Mouse (Mus musculus): Measurements from ENCODE around the gene Prkar1a. TPM values are rescaled to one million over a fixed set of nuclear protein-coding genes. Genes with fewer than 3 reads are reported as not detected.

The Prkar1a gene
- total and polyA plus RNA-seq, 2 experiments from 2014 or later, result 163 to 530 TPM

- no peaks in the 10 kb centered on the region for H3K36me3 ChIP-seq (replicated peaks; ENCODE audit: control insufficient read depth, insufficient read depth, low read length)
- TF ChIP-seq CTCF (IDR thresholded peaks at IDR 0.05; ENCODE audit: low read depth) (no peak), EP300 (IDR thresholded peaks at IDR 0.05; ENCODE audit: low read depth) (no peak)
- 0 out of 2 replicates have a peak, but pooled peaks have one; percentile 27 for ATAC-seq (ENCODE audit: insufficient read depth, low read depth)
- peaks cover 17% of the 10 kb centered on the region for H3K4me1 ChIP-seq (ENCODE audit: control insufficient read depth, insufficient read depth)
- no peaks in the 10 kb centered on the region for H3K27me3 ChIP-seq (ENCODE audit: control insufficient read depth, insufficient read depth, low read length)
- H3K9ac ChIP-seq (replicated peaks; ENCODE audit: low read depth, low read length), result no peak overlapping the region
- peak overlapping the region; percentile 79 for H3K27ac ChIP-seq (ENCODE audit: low read depth)
- no peak overlapping the region for H3K4me3 ChIP-seq (ENCODE audit: low read depth, low read length)
- H3K4me2 ChIP-seq (ENCODE audit: low read depth, low read length), result no peak overlapping the region
- 22% methylated on average over 9 of the region's 9 CpGs for WGBS
- no peaks in the 10 kb centered on the region for H3K9me3 ChIP-seq (replicated peaks; ENCODE audit: control insufficient read depth, low read length)
- no peak for DNase-seq (ENCODE audit: low spot score)
These were observed 31.7 kb downstream of the Prkar1a start for GRCm38 (mm10) chr11:109680934-109681333.

DNA sequence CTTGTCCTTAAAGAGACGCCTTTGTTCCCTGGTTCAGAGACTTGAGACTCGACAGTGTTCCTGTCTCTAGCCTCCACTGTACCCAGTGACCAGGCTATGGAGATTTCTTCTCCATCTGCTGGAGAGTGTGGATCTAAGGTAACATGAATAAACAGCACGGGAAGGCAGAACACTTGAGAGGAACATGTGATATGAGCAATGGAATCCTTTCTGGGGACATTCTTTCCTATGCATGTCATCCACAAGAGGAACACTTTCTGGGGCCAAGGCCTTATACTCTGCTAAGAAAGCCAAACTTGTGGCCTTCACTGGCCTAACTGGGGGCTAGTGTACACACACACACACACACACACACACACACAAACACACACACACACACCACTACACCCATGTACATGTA is 32.4 kb downstream of the Prkar1a start:
- Histone ChIP-seq H3K36me3 (replicated peaks; ENCODE audit: control insufficient read depth, insufficient read depth, low read length) (no peaks in the 10 kb centered on the region), H3K4me2 (ENCODE audit: low read depth, low read length) (no peak overlapping the region), H3K9me3 (replicated peaks; ENCODE audit: control insufficient read depth, low read length) (no peaks in the 10 kb centered on the region), H3K27me3 (ENCODE audit: control insufficient read depth, insufficient read depth, low read length) (no peaks in the 10 kb centered on the region), H3K9ac (replicated peaks; ENCODE audit: low read depth, low read length) (no peak overlapping the region), H3K4me3 (ENCODE audit: low read depth, low read length) (no peak overlapping the region), H3K27ac (ENCODE audit: low read depth) (peak overlapping the region; percentile 79), H3K4me1 (ENCODE audit: control insufficient read depth, insufficient read depth) (peaks cover 17% of the 10 kb centered on the region)
- ATAC-seq (ENCODE audit: insufficient read depth, low read depth) (peak; percentile 93), DNase-seq (ENCODE audit: low spot score) (peak; percentile 88)
- peak; percentile 65; the same call in 1 of the 2 replicates for TF ChIP-seq EP300 (IDR thresholded peaks at IDR 0.05; ENCODE audit: low read depth)
- TF ChIP-seq CTCF (IDR thresholded peaks at IDR 0.05; ENCODE audit: low read depth), result no peak
- WGBS, result 33% methylated on average over 3 of the region's 3 CpGs

DNA sequence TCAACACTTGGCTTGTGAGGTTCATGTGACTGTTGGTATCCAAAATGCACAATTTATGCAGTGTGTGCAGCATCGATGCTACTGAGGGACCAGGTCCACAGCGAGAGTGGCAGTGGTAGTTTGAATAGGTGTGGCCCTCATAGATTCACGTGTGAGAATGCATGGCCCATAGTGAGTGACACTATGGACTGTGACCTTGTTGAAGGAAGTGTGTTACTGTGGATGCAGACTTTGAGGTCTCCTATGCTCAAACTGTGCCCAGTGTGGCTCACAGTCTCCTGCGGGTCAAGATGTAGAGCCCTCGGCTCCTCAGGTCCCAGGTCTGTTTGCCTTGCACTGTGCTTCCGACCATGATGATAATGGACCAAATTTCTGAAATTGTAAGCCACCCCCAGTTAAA is 33.0 kb downstream of the Prkar1a start:
- 91% methylated on average over 6 of the region's 6 CpGs for WGBS
- TF ChIP-seq CTCF (IDR thresholded peaks at IDR 0.05; ENCODE audit: low read depth) (no peak), EP300 (IDR thresholded peaks at IDR 0.05; ENCODE audit: low read depth) (no peak)
- DNase-seq (ENCODE audit: low spot score) (no peak), ATAC-seq (ENCODE audit: insufficient read depth, low read depth) (no peak)
- H3K9me3 ChIP-seq (replicated peaks; ENCODE audit: control insufficient read depth, low read length), result no peaks in the 10 kb centered on the region
- no peak overlapping the region for H3K4me2 ChIP-seq (ENCODE audit: low read depth, low read length)
- no peaks in the 10 kb centered on the region for H3K27me3 ChIP-seq (ENCODE audit: control insufficient read depth, insufficient read depth, low read length)
- no peak overlapping the region for H3K9ac ChIP-seq (replicated peaks; ENCODE audit: low read depth, low read length)
- no peaks in the 10 kb centered on the region for H3K36me3 ChIP-seq (replicated peaks; ENCODE audit: control insufficient read depth, insufficient read depth, low read length)
- no peak overlapping the region for H3K4me3 ChIP-seq (ENCODE audit: low read depth, low read length)
- peak overlapping the region; percentile 79; the same call in 1 of the 2 replicates for H3K27ac ChIP-seq (ENCODE audit: low read depth)
- H3K4me1 ChIP-seq (ENCODE audit: control insufficient read depth, insufficient read depth), result peaks cover 17% of the 10 kb centered on the region

GRCm38 (mm10) chr11:109689539-109689938 is 40.3 kb downstream of the Prkar1a start:
- 54% methylated on average over 4 of the region's 4 CpGs for WGBS

GRCm38 (mm10) chr11:109692737-109693136 is 43.5 kb downstream of the Prkar1a start:
- WGBS, result 37% methylated on average over 3 of the region's 3 CpGs
- ATAC-seq (ENCODE audit: insufficient read depth, low read depth) (peak; percentile 33; the same call in 1 of the 2 replicates), DNase-seq (ENCODE audit: low spot score) (no peak)
- no peaks in the 10 kb centered on the region for H3K27me3 ChIP-seq (ENCODE audit: control insufficient read depth, insufficient read depth, low read length)
- H3K4me2 ChIP-seq (ENCODE audit: low read depth, low read length), result no peak overlapping the region
- H3K36me3 ChIP-seq (replicated peaks; ENCODE audit: control insufficient read depth, insufficient read depth, low read length), result no peaks in the 10 kb centered on the region
- H3K9ac ChIP-seq (replicated peaks; ENCODE audit: low read depth, low read length), result no peak overlapping the region
- no peaks in the 10 kb centered on the region for H3K9me3 ChIP-seq (replicated peaks; ENCODE audit: control insufficient read depth, low read length)
- H3K4me1 ChIP-seq (ENCODE audit: control insufficient read depth, insufficient read depth), result no peaks in the 10 kb centered on the region
- H3K27ac ChIP-seq (ENCODE audit: low read depth), result no peak overlapping the region
- H3K4me3 ChIP-seq (ENCODE audit: low read depth, low read length), result no peak overlapping the region
- TF ChIP-seq EP300 (IDR thresholded peaks at IDR 0.05; ENCODE audit: low read depth) (no peak), CTCF (IDR thresholded peaks at IDR 0.05; ENCODE audit: low read depth) (no peak)

More at GRCm38 (mm10) chr11:109689539-109689938, 40.3 kb downstream of the Prkar1a start:
- no peaks in the 10 kb centered on the region for H3K27me3 ChIP-seq (ENCODE audit: control insufficient read depth, insufficient read depth, low read length)
- no peaks in the 10 kb centered on the region for H3K9me3 ChIP-seq (replicated peaks; ENCODE audit: control insufficient read depth, low read length)
- no peak overlapping the region for H3K27ac ChIP-seq (ENCODE audit: low read depth)
- H3K4me3 ChIP-seq (ENCODE audit: low read depth, low read length), result no peak overlapping the region
- DNase-seq (ENCODE audit: low spot score), result no peak
- H3K9ac ChIP-seq (replicated peaks; ENCODE audit: low read depth, low read length), result no peak overlapping the region
- TF ChIP-seq EP300 (IDR thresholded peaks at IDR 0.05; ENCODE audit: low read depth) (no peak), CTCF (IDR thresholded peaks at IDR 0.05; ENCODE audit: low read depth) (no peak)
- ATAC-seq (ENCODE audit: insufficient read depth, low read depth), result no peak
- no peaks in the 10 kb centered on the region for H3K4me1 ChIP-seq (ENCODE audit: control insufficient read depth, insufficient read depth)
- no peaks in the 10 kb centered on the region for H3K36me3 ChIP-seq (replicated peaks; ENCODE audit: control insufficient read depth, insufficient read depth, low read length)
- no peak overlapping the region for H3K4me2 ChIP-seq (ENCODE audit: low read depth, low read length)

- TF ChIP-seq EP300 (IDR thresholded peaks at IDR 0.05; ENCODE audit: low read depth), result no peak
- no peak for TF ChIP-seq CTCF (IDR thresholded peaks at IDR 0.05; ENCODE audit: low read depth)
- 89% methylated on average over 4 of the region's 4 CpGs for WGBS
- no peak for ATAC-seq (ENCODE audit: insufficient read depth, low read depth)
These were observed 47.3 kb downstream of the Prkar1a start for GRCm38 (mm10) chr11:109696519-109696918.

More at GRCm38 (mm10) chr11:109696519-109696918, 47.3 kb downstream of the Prkar1a start:
- DNase-seq (ENCODE audit: low spot score), result no peak
- no peaks in the 10 kb centered on the region for H3K9me3 ChIP-seq (replicated peaks; ENCODE audit: control insufficient read depth, low read length)
- no peak overlapping the region for H3K4me2 ChIP-seq (ENCODE audit: low read depth, low read length)
- H3K9ac ChIP-seq (replicated peaks; ENCODE audit: low read depth, low read length), result no peak overlapping the region
- H3K27ac ChIP-seq (ENCODE audit: low read depth), result no peak overlapping the region
- H3K27me3 ChIP-seq (ENCODE audit: control insufficient read depth, insufficient read depth, low read length), result no peaks in the 10 kb centered on the region
- no peaks in the 10 kb centered on the region for H3K36me3 ChIP-seq (replicated peaks; ENCODE audit: control insufficient read depth, insufficient read depth, low read length)
- no peaks in the 10 kb centered on the region for H3K4me1 ChIP-seq (ENCODE audit: control insufficient read depth, insufficient read depth)
- no peak overlapping the region for H3K4me3 ChIP-seq (ENCODE audit: low read depth, low read length)
